8 mouse cellular contexts compared by ENCODE assay signal in genomic region chr11:107794103-107794493, GRCm38 (mm10). TPM values are rescaled to one million over a fixed set of nuclear protein-coding genes. Genes with fewer than 3 reads are reported as not detected.
DNase-seq lines count a peak whose midpoint lies in the region; ATAC-seq lines count a peak whose summit lies in the region.

No protein-coding gene starts in this region.

- peak overlapping the region; percentile 84 for H3K4me3 ChIP-seq in megakaryocyte, embryonic 14.5 days (replicated peaks)
- peak overlapping the region; percentile 74 for H3K4me3 ChIP-seq in hindbrain, embryonic 16.5 days (ENCODE audit: low read length)
- H3K4me3 ChIP-seq in midbrain, embryonic 11.5 days (ENCODE audit: low read depth, low read length), result peak overlapping the region; percentile 77

- no peak for ATAC-seq in megakaryocyte, adult 5-6 weeks (ENCODE audit: poor library complexity, severe bottlenecking)
- ATAC-seq in hindbrain, embryonic 16.5 days, result peak; percentile 40
- peak; percentile 57 for ATAC-seq in midbrain, embryonic 11.5 days (ENCODE audit: low FRiP score)

- peaks cover under 1% of the 10 kb centered on the region; the same call in 1 of the 2 replicates for H3K9me3 ChIP-seq in megakaryocyte, embryonic 14.5 days
- H3K9me3 ChIP-seq in hindbrain, embryonic 16.5 days (ENCODE audit: control insufficient read depth, low read length), result no peaks in the 10 kb centered on the region
- H3K9me3 ChIP-seq in midbrain, embryonic 11.5 days (ENCODE audit: control insufficient read depth, low read length), result no peaks in the 10 kb centered on the region

- H3K27ac ChIP-seq in hindbrain, embryonic 16.5 days (ENCODE audit: low read depth, low read length), result peak overlapping the region; percentile 96
- H3K27ac ChIP-seq in midbrain, embryonic 11.5 days (ENCODE audit: low read depth, low read length), result peak overlapping the region; percentile 88

- no peaks in the 10 kb centered on the region for H3K36me3 ChIP-seq in megakaryocyte, embryonic 14.5 days (replicated peaks; ENCODE audit: low read length)
- H3K36me3 ChIP-seq in hindbrain, embryonic 16.5 days (ENCODE audit: control insufficient read depth, insufficient read depth, low read length), result peaks cover 3% of the 10 kb centered on the region; the same call in 1 of the 2 replicates
- no peaks in the 10 kb centered on the region for H3K36me3 ChIP-seq in midbrain, embryonic 11.5 days (ENCODE audit: control insufficient read depth, insufficient read depth, low read length)

- peak overlapping the region; percentile 90 for H3K9ac ChIP-seq in hindbrain, embryonic 16.5 days (ENCODE audit: low read depth, low read length)
- H3K9ac ChIP-seq in midbrain, embryonic 11.5 days (ENCODE audit: low read length), result peak overlapping the region; percentile 93

- peak overlapping the region; percentile 77 for H3K4me2 ChIP-seq in hindbrain, embryonic 16.5 days (ENCODE audit: low read length)
- H3K4me2 ChIP-seq in midbrain, embryonic 11.5 days, result peak overlapping the region; percentile 87

- under 1% methylated on average over 30 of the region's 41 CpGs for WGBS in hindbrain, embryonic 16.5 days
- under 1% methylated on average over 39 of the region's 41 CpGs for WGBS in midbrain, embryonic 11.5 days

- peaks cover 99% of the 10 kb centered on the region for H3K27me3 ChIP-seq in megakaryocyte, embryonic 14.5 days (replicated peaks)
- H3K27me3 ChIP-seq in hindbrain, embryonic 16.5 days (replicated peaks; ENCODE audit: control insufficient read depth, insufficient read depth, low read length), result no peaks in the 10 kb centered on the region
- peaks cover 8% of the 10 kb centered on the region; the same call in 1 of the 2 replicates for H3K27me3 ChIP-seq in midbrain, embryonic 11.5 days (ENCODE audit: control insufficient read depth, insufficient read depth, low read length)

- peak; percentile 8 to 50 for DNase-seq in adrenal gland, adult (ENCODE audit: inconsistent age in 2 of 2, low spot score in 1 of 2)
- no peak for DNase-seq in adrenal gland, postnatal 4 days (ENCODE audit: low spot score in 2 of 2)
- DNase-seq in midbrain, embryonic 11.5 days (ENCODE audit: low spot score, missing footprints), result peak; percentile 94
- peak; percentile 29 for DNase-seq in yolk sac, embryonic 10.5 days (ENCODE audit: low spot score)
- no peak for DNase-seq in adipocyte (ENCODE audit: low spot score)

- H3K4me1 ChIP-seq in megakaryocyte, embryonic 14.5 days, result peaks cover 15% of the 10 kb centered on the region
- H3K4me1 ChIP-seq in hindbrain, embryonic 16.5 days (ENCODE audit: control insufficient read depth, insufficient read depth, low read depth, low read length), result peaks cover 36% of the 10 kb centered on the region
- H3K4me1 ChIP-seq in midbrain, embryonic 11.5 days (ENCODE audit: control insufficient read depth, insufficient read depth, low read length), result peaks cover 41% of the 10 kb centered on the region

RNA-seq across cellular contexts. Expression of gene Cacng4, which starts 0.3 kb away (rescaled TPM):
- 10 to 100 TPM in 1 of 2 experiments, 1 to 10 TPM in 1; 8.9 to 12.1 TPM for total RNA-seq in adrenal gland, postnatal 4 days (2021)
- 0.09 TPM in 1 of 2 replicates, not detected in the other for polyA plus RNA-seq in megakaryocyte, embryonic 14.5 days (2012; ENCODE audit: insufficient read depth, low replicate concordance)
- not detected in 2 replicates for total RNA-seq in megakaryocyte, adult 5-6 weeks (2015)
- total RNA-seq in megakaryocyte, adult 5-6 weeks (2017), result not detected in 2 replicates
- 46.0 and 48.2 TPM in 2 replicates for polyA plus RNA-seq in hindbrain, embryonic 16.5 days (2015; fragmentation: Nextera tagmentation; extraction: Ambion mirVana)
- 23.0 and 25.6 TPM in 2 replicates for polyA plus RNA-seq in midbrain, embryonic 11.5 days (2014; fragmentation: Nextera tagmentation; extraction: Ambion mirVana)

Comparison
In these comparisons a context has a peak if more than half of its experiments do, and no peak if none do; other contexts are left out.
1. DNase-seq: peak in adrenal gland, adult (2 of 2), midbrain, embryonic 11.5 days (single experiment) and yolk sac, embryonic 10.5 days (single experiment); none in adrenal gland, postnatal 4 days (0 of 2) and adipocyte (single experiment).
2. RNA of gene Cacng4, which starts 0.3 kb away (polyA plus RNA-seq): 46.0 to 48.2 TPM in hindbrain, embryonic 16.5 days and 23.0 to 25.6 TPM in midbrain, embryonic 11.5 days; 0.09 TPM in megakaryocyte, embryonic 14.5 days; every median in the first group is over 10 times any median in the second.
3. Peak in every context shown above with its lines, with median percentiles within 50 percentile points of each other: H3K4me3 ChIP-seq.